ENCODE assay signal across 15 mouse cellular contexts in the genomic region with DNA sequence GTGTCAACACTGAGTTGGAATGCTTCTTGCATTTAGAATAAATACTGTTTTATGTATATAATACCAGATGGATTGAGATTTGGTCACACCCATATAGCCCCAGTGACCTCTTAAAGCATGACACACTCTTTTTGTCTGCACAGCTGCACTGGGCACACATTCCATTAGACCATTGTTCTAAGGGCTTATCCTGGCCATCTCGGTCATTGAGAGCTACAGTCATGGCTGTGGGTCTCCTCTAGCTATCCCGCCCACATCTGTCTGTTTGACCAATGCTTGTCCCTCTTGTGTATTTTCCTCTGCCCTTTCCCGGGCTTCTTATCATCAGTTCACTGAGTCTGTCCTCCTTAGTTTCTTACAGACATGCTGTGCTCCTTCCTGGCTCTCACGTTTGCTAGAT.
"Had no signal": no experiment of that assay in that cellular context is flagged by ENCODE, and none has a peak within 500 bp of the region (broad histone marks: within the 10 kb centered on the region; RNA-seq: fewer than 3 reads in every experiment).

No protein-coding gene starts in this region.

- ATAC-seq: midbrain, embryonic 15.5 days had no signal

- H3K36me3 ChIP-seq: limb, embryonic 13.5 days; midbrain, embryonic 15.5 days; neural tube, embryonic 13.5 days had no signal

- H3K27me3 ChIP-seq: limb, embryonic 13.5 days; midbrain, embryonic 15.5 days; neural tube, embryonic 13.5 days had no signal

- H3K9me3 ChIP-seq: limb, embryonic 13.5 days; midbrain, embryonic 15.5 days; neural tube, embryonic 13.5 days had no signal

- H3K4me1 ChIP-seq: midbrain, embryonic 15.5 days had no signal

- DNase-seq: kidney, adult 11 months; kidney, adult 9 months; kidney, postnatal 4 days; left cerebral cortex, postnatal 4 days; lung, adult 18-20 months; lung, postnatal 10 days; lung, postnatal 4 days; retina, postnatal 1 day; thymus, postnatal 36 days had no signal

- H3K4me2 ChIP-seq: limb, embryonic 13.5 days; midbrain, embryonic 11.5 days; midbrain, embryonic 15.5 days; neural tube, embryonic 13.5 days had no signal

- H3K9ac ChIP-seq: limb, embryonic 13.5 days; liver, embryonic 14.5 days; midbrain, embryonic 15.5 days; neural tube, embryonic 13.5 days had no signal

- H3K27ac ChIP-seq: kidney, postnatal 0 days; limb, embryonic 13.5 days; liver, embryonic 14.5 days; midbrain, embryonic 15.5 days; neural tube, embryonic 13.5 days had no signal

- H3K4me3 ChIP-seq: limb, embryonic 13.5 days; midbrain, embryonic 15.5 days; neural tube, embryonic 13.5 days had no signal
